Mouse (Mus musculus) embryo, embryonic 9.5 days (tissue): ENCODE measurements at regions not wholly inside any gene's neighbourhood (a gene's known extent, or its start where the extent isn't known, plus 50 kb on each side); places are given as distances from the start of the nearest gene placed in this dataset.

Source experiments
- DNase-seq: peaks from one replicate; pipeline ENCODE4 v3.0.0-alpha.2; 2017; ENCODE audit errors: extremely low spot score

DNA sequence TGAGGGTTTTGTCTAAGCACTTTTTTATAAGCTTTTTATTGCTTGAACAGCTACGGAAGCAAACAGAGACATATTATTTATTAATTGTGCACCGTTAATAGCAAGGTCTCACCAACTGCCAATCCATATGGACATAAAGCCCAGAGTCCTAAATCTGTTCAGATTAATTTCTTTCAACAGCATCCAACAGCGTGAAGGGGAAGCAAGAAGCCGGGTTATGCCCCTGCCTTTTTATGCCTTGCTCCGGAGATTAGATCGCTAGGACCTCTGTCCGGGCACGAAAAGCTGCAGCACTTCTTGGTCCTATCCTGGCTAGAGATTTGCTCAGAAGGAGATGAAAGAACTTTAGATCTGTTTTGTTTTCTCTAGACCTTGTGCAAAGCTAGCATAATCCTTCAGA is 289.6 kb upstream of the Epha7 start:
- DNase-seq: no peak

DNA sequence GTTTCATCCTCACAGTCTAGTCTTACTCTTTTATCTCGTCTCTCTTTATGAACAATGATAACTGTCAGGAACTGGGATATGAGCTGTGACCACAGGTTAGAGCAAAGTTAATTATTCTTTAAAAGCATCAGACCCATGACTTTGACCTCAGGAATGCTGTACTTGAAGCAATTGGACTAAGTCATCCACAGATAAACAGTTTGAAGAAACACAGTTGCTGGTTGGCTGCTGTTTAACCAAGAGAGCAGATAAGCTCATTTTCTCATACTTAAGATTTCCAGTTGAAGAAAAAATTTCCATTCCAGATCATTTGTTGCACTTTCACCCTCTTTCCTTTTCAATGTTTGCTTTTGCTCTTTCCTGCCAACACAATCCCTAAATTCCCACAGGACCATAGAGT is 270.7 kb upstream of the Epha7 start:
- DNase-seq: no peak

- no peak for DNase-seq
These were observed 270.1 kb upstream of the Epha7 start for GRCm38 (mm10) chr4:28542696-28543328.

- peak; percentile 39 for DNase-seq
These were observed 264.6 kb upstream of the Epha7 start for GRCm38 (mm10) chr4:28548231-28548836.

DNA sequence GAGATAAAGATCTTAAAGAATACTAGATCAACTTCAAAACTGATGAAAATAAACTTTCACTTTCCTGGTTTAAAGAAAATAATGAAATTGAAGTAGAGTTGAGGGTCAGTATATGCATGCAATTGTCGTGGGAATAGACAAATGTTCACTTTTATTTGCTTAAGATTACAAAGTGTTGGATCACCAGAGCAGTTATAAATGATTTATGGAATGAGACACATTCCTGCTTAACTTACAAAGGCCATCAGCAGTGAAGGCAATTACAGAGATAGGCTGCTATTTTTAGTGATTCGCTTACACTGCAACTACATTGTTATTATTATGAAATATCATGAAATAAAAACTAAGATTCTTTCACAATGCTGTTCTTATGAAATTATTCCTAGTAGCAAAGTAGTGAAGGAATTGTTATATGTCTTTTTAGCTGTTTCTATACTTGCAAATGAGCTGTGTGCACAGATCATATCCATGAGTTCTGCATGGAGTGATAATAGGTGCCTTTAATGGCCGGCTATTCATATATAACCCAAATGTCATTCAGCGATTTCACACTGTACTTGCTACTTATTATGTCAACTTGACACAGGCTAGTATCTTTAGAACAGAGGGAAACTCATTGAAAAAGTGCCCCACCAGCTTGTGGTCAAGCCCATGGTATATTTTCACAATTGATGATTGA is 241.7 kb upstream of the Epha7 start:
- no peak for DNase-seq

GRCm38 (mm10) chr4:28588745-28589530 is 224.0 kb upstream of the Epha7 start:
- no peak for DNase-seq
